Mouse (Mus musculus) lung, embryonic 14.5 days (tissue): Measurements from ENCODE around the gene Ezh1. TPM values are rescaled to one million over a fixed set of nuclear protein-coding genes. Genes with fewer than 3 reads are reported as not detected.

Experiments used
- ATAC-seq: fragments of 200-750 bp; cut with Nextera tagmentation; 2 replicates; pipeline ENCODE4 v1.8.0; 2017; ENCODE audit warnings: mild to moderate bottlenecking, moderate TSS enrichment, moderate library complexity; ENCODE audit not compliant: insufficient read depth
- DNase-seq: peaks from one replicate; pipeline ENCODE4 v3.0.0-alpha.2; 2015
- H3K27ac ChIP-seq: fragments of 300-500 bp; sonication (generic); 2 replicates; pipeline ENCODE4 v1.5.1; 2014; ENCODE audit warnings: low read depth, mild to moderate bottlenecking, moderate library complexity
- H3K27me3 ChIP-seq: fragments of 300-500 bp; sonication (generic); 2 replicates; pipeline ENCODE4 v1.6.1; 2014; ENCODE audit warnings: low read length, control low read depth; ENCODE audit not compliant: insufficient read depth
- H3K36me3 ChIP-seq: fragments of 300-500 bp; sonication (generic); 2 replicates; pipeline ENCODE4 v1.6.1; 2014; ENCODE audit warnings: control low read depth; ENCODE audit not compliant: insufficient read depth
- H3K4me1 ChIP-seq: fragments of 300-500 bp; sonication (generic); 2 replicates; pipeline ENCODE4 v1.6.1; 2014; ENCODE audit warnings: antibody characterized with exemption, control low read depth; ENCODE audit not compliant: insufficient read depth
- H3K4me2 ChIP-seq: fragments of 300-500 bp; sonication (generic); 2 replicates; pipeline ENCODE4 v1.6.1; 2014; ENCODE audit warnings: mild to moderate bottlenecking
- H3K4me3 ChIP-seq: fragments of 300-500 bp; sonication (generic); 2 replicates; pipeline ENCODE4 v1.5.1; 2014; ENCODE audit warnings: low read depth, low read length
- H3K9ac ChIP-seq: fragments of 300-500 bp; sonication (generic); 2 replicates; pipeline ENCODE4 v1.6.1; 2014
- H3K9me3 ChIP-seq: fragments of 300-500 bp; sonication (generic); 2 replicates; pipeline ENCODE4 v1.6.1; 2016; ENCODE audit warnings: low read depth, low read length, control low read depth
- CTCF ChIP-seq: IDR thresholded peaks from 2 replicates; pipeline ENCODE4 v1.5.1; 2016; ENCODE audit warnings: antibody characterized with exemption, low read depth
- WGBS: fragments of 180-500 bp; shearing (Covaris S2); extraction: QIAGEN DNeasy Blood & Tissue Kit; methylation state at CpG from one replicate; pipeline ENCODE4 v1.1.7; 2014; 5-methylcytosine and 5-hydroxymethylcytosine counted together
- polyA plus RNA-seq: library from polyadenylated mRNA; unstranded; fragments of >200 nt; fragmentation: Nextera tagmentation; extraction: Ambion mirVana; gene quantifications from 2 replicates; pipeline ENCODE4 v1.2.1, GENCODE M21; 2014

Ezh1 gene
- polyA plus RNA-seq, 1 experiment from 2014 or later, result 18.9 TPM

DNA sequence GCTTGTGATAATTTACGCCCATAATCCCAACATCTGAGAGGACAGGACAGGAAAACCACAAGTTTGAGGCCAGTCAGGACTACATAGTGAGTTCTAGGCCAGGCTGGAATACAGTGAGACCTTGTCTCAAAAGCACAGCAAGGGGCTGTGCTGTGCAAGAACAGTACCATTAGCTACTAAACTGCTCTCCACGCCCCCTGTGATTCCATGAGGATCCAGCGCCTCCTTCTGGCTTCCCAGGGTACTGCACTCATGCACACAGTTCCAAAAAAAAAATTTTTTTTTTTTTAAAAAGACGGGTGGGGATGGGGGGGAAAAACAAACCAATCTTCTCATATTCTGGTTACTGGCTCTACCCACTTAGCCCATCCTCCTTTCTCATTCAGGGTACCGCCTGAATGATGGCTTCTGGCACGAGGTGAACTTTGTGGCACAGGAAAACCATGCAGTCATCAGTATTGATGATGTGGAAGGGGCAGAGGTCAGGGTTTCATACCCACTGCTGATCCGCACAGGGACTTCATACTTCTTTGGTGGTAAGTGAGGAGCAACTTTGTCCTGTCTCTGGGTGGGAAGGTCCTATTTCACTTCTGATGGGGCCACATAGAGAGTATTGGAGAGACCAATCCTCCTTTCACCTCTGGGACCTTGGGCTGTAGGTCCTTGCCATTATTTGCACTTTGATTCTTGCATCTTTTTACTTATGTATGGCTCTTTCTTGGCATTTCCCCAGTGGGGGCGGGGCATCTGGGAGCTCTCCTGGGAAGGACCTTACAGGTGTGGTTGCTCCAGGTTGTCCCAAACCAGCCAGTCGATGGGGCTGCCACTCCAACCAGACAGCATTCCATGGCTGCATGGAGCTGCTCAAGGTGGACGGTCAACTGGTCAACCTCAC is 45.2 kb downstream of the Ezh1 start:
- Histone ChIP-seq H3K9ac (no peak overlapping the region), H3K4me2 (no peak overlapping the region), H3K27ac (no peak overlapping the region), H3K27me3 (peaks cover 28% of the 10 kb centered on the region), H3K9me3 (no peaks in the 10 kb centered on the region), H3K4me1 (0 out of 2 replicates have a peak, but pooled peaks cover 4% of the 10 kb centered on the region), H3K36me3 (no peaks in the 10 kb centered on the region), H3K4me3 (no peak overlapping the region)
- peak; percentile 83 for DNase-seq
- TF ChIP-seq CTCF, result peak; percentile 87
- ATAC-seq, result no peak
- WGBS, result 35% methylated on average over 10 of the region's 10 CpGs

DNA sequence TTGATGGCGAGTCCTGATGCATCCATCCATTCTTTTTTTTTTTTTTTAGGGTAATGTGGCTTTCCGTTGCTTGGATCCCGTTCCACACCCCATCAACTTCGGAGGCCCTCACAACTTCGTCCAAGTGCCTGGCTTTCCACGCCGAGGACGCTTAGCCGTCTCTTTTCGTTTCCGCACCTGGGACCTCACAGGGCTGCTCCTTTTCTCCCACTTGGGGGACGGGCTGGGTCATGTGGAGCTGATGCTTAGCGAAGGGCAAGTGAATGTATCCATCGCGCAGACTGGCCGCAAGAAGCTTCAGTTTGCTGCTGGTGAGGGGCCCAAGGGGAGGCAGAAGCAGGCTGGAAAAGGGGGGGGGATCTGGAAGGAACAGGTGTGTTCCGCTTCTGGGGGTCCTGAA is 46.0 kb downstream of the Ezh1 start:
- DNase-seq (no peak), ATAC-seq (no peak)
- Histone ChIP-seq H3K27me3 (peaks cover 37% of the 10 kb centered on the region), H3K4me3 (no peak overlapping the region), H3K9me3 (no peaks in the 10 kb centered on the region), H3K9ac (no peak overlapping the region), H3K27ac (no peak overlapping the region), H3K36me3 (no peaks in the 10 kb centered on the region), H3K4me2 (no peak overlapping the region), H3K4me1 (0 out of 2 replicates have a peak, but pooled peaks cover 4% of the 10 kb centered on the region)
- 57% methylated on average over 17 of the region's 17 CpGs for WGBS
- TF ChIP-seq CTCF, result no peak

DNA sequence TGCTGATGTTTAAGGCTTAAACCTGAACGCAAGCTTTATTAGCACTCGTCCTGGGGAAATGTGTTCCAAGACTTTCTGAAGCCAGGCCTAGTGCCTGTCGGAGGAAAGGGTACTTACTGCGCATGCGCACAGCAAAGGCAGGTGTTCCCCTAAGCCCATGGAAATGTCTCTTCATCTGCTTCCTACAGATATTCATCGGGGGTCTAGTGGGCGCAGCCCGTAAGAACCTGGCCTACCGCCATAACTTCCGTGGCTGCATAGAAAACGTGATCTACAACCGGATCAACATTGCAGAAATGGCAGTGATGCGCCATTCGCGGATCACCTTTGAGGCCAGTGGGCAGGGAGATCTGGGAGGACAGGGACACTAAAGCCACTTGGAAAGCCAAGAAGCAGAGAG is 47.0 kb downstream of the Ezh1 start:
- Histone ChIP-seq H3K4me2 (no peak overlapping the region), H3K9ac (no peak overlapping the region), H3K4me1 (peaks cover 5% of the 10 kb centered on the region; the same call in 1 of the 2 replicates), H3K27me3 (peaks cover 46% of the 10 kb centered on the region), H3K4me3 (no peak overlapping the region), H3K36me3 (no peaks in the 10 kb centered on the region), H3K9me3 (no peaks in the 10 kb centered on the region), H3K27ac (no peak overlapping the region)
- TF ChIP-seq CTCF, result no peak
- DNase-seq, result no peak
- ATAC-seq, result no peak
- WGBS, result 79% methylated on average over 15 of the region's 15 CpGs

DNA sequence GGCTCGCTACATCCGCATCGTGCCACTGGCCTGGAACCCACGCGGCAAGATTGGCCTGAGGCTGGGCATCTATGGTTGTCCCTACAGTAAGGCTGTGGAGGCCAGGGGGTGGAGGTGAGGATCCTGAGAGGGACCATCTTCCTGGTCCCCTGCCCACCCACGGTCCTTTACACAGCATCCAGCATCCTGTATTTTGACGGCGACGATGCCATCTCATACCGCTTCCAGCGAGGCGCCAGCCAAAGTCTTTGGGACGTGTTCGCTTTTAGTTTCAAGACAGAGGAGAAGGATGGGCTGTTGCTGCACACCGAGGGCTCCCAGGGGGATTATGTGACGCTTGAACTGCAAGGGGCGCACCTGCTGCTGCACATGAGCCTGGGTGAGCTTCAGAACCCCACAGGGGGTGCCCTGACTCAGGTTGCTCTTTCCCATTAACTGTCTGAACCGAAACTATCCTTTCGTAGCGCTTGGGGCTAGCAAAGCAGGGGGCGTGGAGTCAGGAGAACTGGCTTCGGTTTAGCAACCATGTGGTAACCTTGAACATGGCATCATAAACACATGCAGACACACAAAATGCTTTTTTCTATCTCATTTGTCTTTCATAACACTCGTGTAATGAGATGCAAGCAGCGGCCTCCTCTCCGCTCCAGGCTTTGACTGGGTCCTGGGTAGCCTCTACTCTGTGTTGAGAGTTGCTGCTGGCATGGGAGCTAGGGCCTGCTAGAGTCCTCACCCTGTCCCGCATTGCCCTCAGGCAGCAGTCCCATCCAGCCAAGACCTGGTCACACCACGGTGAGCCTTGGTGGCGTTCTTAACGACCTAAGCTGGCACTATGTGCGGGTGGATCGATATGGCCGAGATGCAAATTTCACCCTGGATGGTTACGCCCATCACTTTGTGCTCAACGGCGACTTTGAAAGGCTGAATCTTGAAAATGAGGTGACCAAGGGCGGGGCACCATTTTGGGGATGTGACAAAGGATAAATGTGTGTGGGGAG is 47.9 kb downstream of the Ezh1 start:
- WGBS, result 61% methylated on average over 36 of the region's 36 CpGs
- ATAC-seq (no peak), DNase-seq (no peak)
- no peak overlapping the region for H3K4me3 ChIP-seq
- H3K36me3 ChIP-seq, result no peaks in the 10 kb centered on the region
- no peaks in the 10 kb centered on the region for H3K9me3 ChIP-seq
- no peak overlapping the region for H3K4me2 ChIP-seq
- peaks cover 13% of the 10 kb centered on the region; the same call in 1 of the 2 replicates for H3K4me1 ChIP-seq
- no peak overlapping the region for H3K27ac ChIP-seq
- no peak for TF ChIP-seq CTCF
- H3K9ac ChIP-seq, result no peak overlapping the region; the same call in 1 of the 2 replicates
- peaks cover 51% of the 10 kb centered on the region for H3K27me3 ChIP-seq

DNA sequence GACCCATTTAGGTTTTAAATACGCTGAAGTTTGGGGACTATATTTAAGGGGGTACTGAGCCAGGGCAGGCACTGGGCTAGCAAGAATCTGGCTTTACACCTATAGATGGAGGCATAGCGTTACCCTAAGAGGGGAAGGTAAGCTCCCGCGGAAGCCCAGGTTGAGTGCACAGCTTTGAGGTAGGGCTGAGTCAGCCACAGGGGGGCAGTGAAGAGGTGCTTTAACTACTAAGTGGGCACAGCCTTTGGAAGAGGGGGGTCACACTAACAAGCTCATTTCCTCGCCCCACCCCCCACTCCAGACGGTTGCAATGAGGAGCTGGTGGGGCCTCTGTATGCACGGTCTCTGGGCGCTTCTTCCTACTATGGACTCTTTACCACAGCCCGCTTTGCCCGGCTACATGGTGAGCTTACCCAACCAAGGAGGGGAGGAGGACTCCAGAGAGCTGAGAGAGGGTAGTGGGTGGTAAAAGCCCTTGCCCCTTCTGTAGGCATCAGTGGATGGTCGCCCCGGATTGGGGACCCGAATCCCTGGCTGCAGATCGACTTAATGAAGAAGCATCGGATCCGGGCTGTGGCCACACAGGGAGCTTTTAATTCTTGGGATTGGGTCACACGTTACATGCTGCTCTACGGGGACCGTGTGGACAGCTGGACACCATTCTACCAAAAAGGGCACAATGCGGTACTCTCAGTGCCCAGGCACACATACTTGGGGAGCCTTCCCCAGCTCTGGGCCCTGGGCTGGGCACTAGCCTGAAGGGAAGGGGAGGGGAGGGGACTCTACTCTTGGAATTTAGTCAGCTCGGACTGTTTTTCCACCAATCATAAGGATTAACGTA is 49.1 kb downstream of the Ezh1 start:
- 34% methylated on average over 22 of the region's 22 CpGs for WGBS
- H3K4me3 ChIP-seq, result 0 out of 2 replicates have a peak overlapping the region, but pooled peaks have one; percentile 9
- DNase-seq (peak; percentile 83), ATAC-seq (no peak)
- H3K9ac ChIP-seq, result no peak overlapping the region
- peak; percentile 71 for TF ChIP-seq CTCF
- peaks cover 20% of the 10 kb centered on the region for H3K4me1 ChIP-seq
- peaks cover 51% of the 10 kb centered on the region for H3K27me3 ChIP-seq
- peak overlapping the region; percentile 38 for H3K4me2 ChIP-seq
- H3K9me3 ChIP-seq, result no peaks in the 10 kb centered on the region
- H3K36me3 ChIP-seq, result no peaks in the 10 kb centered on the region
- no peak overlapping the region for H3K27ac ChIP-seq

DNA sequence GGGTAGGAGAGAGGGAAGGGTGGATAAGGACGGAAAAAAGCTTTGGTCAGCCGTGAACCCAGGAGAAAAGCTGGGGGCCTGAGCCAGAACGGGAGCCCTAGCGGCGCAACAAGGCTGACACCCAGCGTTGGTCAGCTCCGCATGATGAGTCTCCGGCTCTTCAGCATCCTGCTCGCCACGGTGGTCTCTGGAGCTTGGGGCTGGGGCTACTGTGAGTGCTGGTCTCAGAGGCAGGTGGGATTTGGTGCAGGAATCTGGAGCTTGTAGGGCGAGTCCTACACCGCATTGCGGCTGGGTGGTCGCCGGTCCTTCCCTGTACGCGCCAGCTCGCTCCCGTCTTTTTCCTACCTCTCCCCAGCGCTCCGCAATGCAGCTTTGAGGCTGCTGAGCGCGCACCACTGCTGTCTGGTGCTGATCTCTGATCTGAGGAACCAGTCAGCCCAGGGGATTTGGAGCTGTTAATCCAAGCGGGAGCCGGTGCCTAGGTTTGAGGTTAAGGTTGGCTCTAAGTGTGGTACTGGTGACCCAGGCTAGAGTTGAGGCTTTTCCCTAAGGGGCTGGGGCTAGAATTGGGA is 50.1 kb downstream of the Ezh1 start:
- Histone ChIP-seq H3K27ac (no peak overlapping the region), H3K27me3 (peaks cover 51% of the 10 kb centered on the region), H3K36me3 (no peaks in the 10 kb centered on the region), H3K9ac (no peak overlapping the region; the same call in 1 of the 2 replicates), H3K4me1 (peaks cover 20% of the 10 kb centered on the region), H3K9me3 (no peaks in the 10 kb centered on the region), H3K4me3 (peak overlapping the region; percentile 28), H3K4me2 (peak overlapping the region; percentile 59)
- ATAC-seq, result no peak
- peak; percentile 74 for DNase-seq
- peak; percentile 58 for TF ChIP-seq CTCF
- under 1% methylated on average over 25 of the region's 25 CpGs for WGBS
